8 mouse cellular contexts compared by ENCODE assay signal in genomic region chr5:25704702-25705566, GRCm38 (mm10). TPM values are rescaled to one million over a fixed set of nuclear protein-coding genes. Genes with fewer than 3 reads are reported as not detected.
DNase-seq lines count a peak whose midpoint lies in the region; ATAC-seq and TF ChIP-seq lines count a peak whose summit lies in the region.

No protein-coding gene starts in this region.

- no peak for DNase-seq in layer of hippocampus, adult 2 months (ENCODE audit: low spot score in 2 of 2)
- DNase-seq in layer of hippocampus, postnatal 10 days (ENCODE audit: low spot score in 2 of 2) = no peak
- DNase-seq in c-Kit-positive CD71-positive TER-119-negative erythroid progenitor cells, embryonic 14.5 days (ENCODE audit: low read depth) = peak; percentile 44
- DNase-seq in midbrain, embryonic 14.5 days = no peak
- DNase-seq in urinary bladder, adult 2 months (ENCODE audit: low spot score) = no peak
- DNase-seq in adrenal gland, adult (ENCODE audit: inconsistent age in 2 of 2, low spot score in 1 of 2) = no peak
- DNase-seq in kidney, postnatal 4 days = no peak

- H3K4me1 ChIP-seq in hindbrain, embryonic 15.5 days (replicated peaks) = peaks cover 16% of the 10 kb centered on the region
- H3K4me1 ChIP-seq in midbrain, embryonic 14.5 days (ENCODE audit: control insufficient read depth, insufficient read depth, low read length) = peaks cover 13% of the 10 kb centered on the region

- peak overlapping the region; percentile 76 for H3K27ac ChIP-seq in layer of hippocampus, adult 2 months
- peak overlapping the region; percentile 74 for H3K27ac ChIP-seq in hindbrain, embryonic 15.5 days (replicated peaks)
- H3K27ac ChIP-seq in midbrain, embryonic 14.5 days (replicated peaks; ENCODE audit: low read depth, low read length) = peak overlapping the region; percentile 57; the same call in 1 of the 2 replicates

- 0 out of 2 replicates have a peak, but pooled peaks cover 5% of the 10 kb centered on the region for H3K36me3 ChIP-seq in hindbrain, embryonic 15.5 days
- no peaks in the 10 kb centered on the region for H3K36me3 ChIP-seq in midbrain, embryonic 14.5 days (ENCODE audit: control insufficient read depth, insufficient read depth, low read length)

- H3K4me2 ChIP-seq in hindbrain, embryonic 15.5 days = peak overlapping the region; percentile 72
- H3K4me2 ChIP-seq in midbrain, embryonic 14.5 days (ENCODE audit: low read length) = peak overlapping the region; percentile 82

- H3K9ac ChIP-seq in hindbrain, embryonic 15.5 days = peak overlapping the region; percentile 75
- H3K9ac ChIP-seq in midbrain, embryonic 14.5 days (replicated peaks; ENCODE audit: low read length) = peak overlapping the region; percentile 77

- no peaks in the 10 kb centered on the region for H3K9me3 ChIP-seq in hindbrain, embryonic 15.5 days
- no peaks in the 10 kb centered on the region for H3K9me3 ChIP-seq in midbrain, embryonic 14.5 days (ENCODE audit: control insufficient read depth, low read length)

- WGBS in hindbrain, embryonic 15.5 days = 24% methylated on average over 19 of the region's 19 CpGs
- WGBS in midbrain, embryonic 14.5 days = 22% methylated on average over 19 of the region's 19 CpGs

- H3K4me3 ChIP-seq in layer of hippocampus, adult 2 months = peak overlapping the region; percentile 87
- H3K4me3 ChIP-seq in hindbrain, embryonic 15.5 days = peak overlapping the region; percentile 92
- H3K4me3 ChIP-seq in midbrain, embryonic 14.5 days (replicated peaks; ENCODE audit: low read depth, low read length) = peak overlapping the region; percentile 81

- no peaks in the 10 kb centered on the region for H3K27me3 ChIP-seq in hindbrain, embryonic 15.5 days
- no peaks in the 10 kb centered on the region for H3K27me3 ChIP-seq in midbrain, embryonic 14.5 days (ENCODE audit: control insufficient read depth, insufficient read depth, low read length)

- TF ChIP-seq CTCF in layer of hippocampus, adult 2 months (conservative IDR thresholded peaks at IDR 0.05) = no peak

- ATAC-seq in hindbrain, embryonic 15.5 days (ENCODE audit: low FRiP score, low read depth) = peak; percentile 20; the same call in 1 of the 2 replicates
- peak; percentile 35; the same call in 1 of the 2 replicates for ATAC-seq in midbrain, embryonic 14.5 days (ENCODE audit: low FRiP score, low TSS enrichment)

RNA-seq across cellular contexts. Expression of gene Xrcc2, which starts 0.7 kb away (rescaled TPM):
- total RNA-seq in layer of hippocampus, adult 2 months (2021) = 1 to 10 TPM; 6.4 to 6.9 TPM
- total RNA-seq in layer of hippocampus, postnatal 10 days (2021) = 1 to 10 TPM; 6.3 to 7.9 TPM
- 6.1 and 6.4 TPM in 2 replicates for polyA plus RNA-seq in hindbrain, embryonic 15.5 days (2015; fragmentation: Nextera tagmentation; extraction: Ambion mirVana)
- 4.4 TPM in 2 replicates for polyA plus RNA-seq in midbrain, embryonic 14.5 days (2014; fragmentation: Nextera tagmentation; extraction: Ambion mirVana)
- 4.0 and 4.5 TPM in 2 replicates for polyA plus RNA-seq in urinary bladder, adult 2 months (2012; rRNA removed)

RNA-seq across cellular contexts. Expression of gene Actr3b, which starts 54.9 kb away (rescaled TPM):
- 100 to 1,000 TPM; 136 to 139 TPM for total RNA-seq in layer of hippocampus, adult 2 months (2021)
- total RNA-seq in layer of hippocampus, postnatal 10 days (2021) = 100 to 1,000 TPM; 221 to 229 TPM
- 38.0 and 42.0 TPM in 2 replicates for polyA plus RNA-seq in hindbrain, embryonic 15.5 days (2015; fragmentation: Nextera tagmentation; extraction: Ambion mirVana)
- 28.9 and 31.2 TPM in 2 replicates for polyA plus RNA-seq in midbrain, embryonic 14.5 days (2014; fragmentation: Nextera tagmentation; extraction: Ambion mirVana)
- 12.1 and 13.2 TPM in 2 replicates for polyA plus RNA-seq in urinary bladder, adult 2 months (2012; rRNA removed)
